Mouse (Mus musculus) thymus, adult 18-20 months (tissue): ENCODE measurements around the gene Slc4a8.

Experiments
- DNase-seq, 2 experiments: peaks; one replicate each; pipeline ENCODE4 v3.0.0; 2022; ENCODE audit warnings: mixed read lengths in 2 of 2

The Slc4a8 gene

DNA sequence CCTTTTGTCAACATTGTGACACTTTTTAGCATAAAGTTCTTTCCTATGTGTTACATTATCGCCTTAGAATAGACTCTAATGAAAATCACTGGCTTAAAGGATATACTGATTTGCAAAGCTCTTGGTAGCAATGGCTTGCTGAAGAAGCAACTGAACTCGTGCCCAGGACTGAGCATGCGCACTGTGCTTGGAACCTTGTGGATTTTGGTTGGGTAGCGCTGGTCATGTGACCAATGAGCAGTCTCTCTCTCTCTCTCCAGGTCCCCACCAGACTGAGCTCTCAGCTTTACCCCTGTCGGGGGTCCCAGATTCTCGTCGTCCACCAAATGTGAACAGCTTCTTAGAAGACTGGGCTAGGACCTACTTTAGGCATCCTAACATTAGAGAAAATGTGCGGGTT lies 75.2 kb downstream of the Slc4a8 start:
- DNase-seq = no peak

- DNase-seq = peak in 1 of 2 experiments; percentile 22
Observed at GRCm38 (mm10) chr15:100838607-100839207, 77.2 kb downstream of the Slc4a8 start.

DNA sequence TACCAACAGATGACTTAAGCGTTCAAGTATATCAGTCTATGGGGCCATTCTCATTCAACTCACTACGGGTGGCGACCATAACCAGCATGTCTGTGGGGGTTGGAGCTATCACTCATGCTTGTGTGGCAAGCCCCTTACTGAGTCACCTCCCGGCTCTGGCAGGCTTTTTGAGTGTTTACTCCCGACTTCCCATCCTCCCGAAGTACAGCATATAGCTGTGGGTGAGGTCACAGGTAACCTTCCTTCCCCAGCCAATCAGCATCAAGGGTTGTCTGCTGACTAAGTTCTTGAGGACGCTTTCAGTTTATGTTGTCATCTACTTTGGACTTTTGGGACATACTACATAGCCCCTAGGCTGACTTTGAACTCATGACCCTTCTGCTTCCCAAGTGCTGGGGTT lies 82.8 kb downstream of the Slc4a8 start:
- DNase-seq = peak in 1 of 2 experiments; percentile 19

DNA sequence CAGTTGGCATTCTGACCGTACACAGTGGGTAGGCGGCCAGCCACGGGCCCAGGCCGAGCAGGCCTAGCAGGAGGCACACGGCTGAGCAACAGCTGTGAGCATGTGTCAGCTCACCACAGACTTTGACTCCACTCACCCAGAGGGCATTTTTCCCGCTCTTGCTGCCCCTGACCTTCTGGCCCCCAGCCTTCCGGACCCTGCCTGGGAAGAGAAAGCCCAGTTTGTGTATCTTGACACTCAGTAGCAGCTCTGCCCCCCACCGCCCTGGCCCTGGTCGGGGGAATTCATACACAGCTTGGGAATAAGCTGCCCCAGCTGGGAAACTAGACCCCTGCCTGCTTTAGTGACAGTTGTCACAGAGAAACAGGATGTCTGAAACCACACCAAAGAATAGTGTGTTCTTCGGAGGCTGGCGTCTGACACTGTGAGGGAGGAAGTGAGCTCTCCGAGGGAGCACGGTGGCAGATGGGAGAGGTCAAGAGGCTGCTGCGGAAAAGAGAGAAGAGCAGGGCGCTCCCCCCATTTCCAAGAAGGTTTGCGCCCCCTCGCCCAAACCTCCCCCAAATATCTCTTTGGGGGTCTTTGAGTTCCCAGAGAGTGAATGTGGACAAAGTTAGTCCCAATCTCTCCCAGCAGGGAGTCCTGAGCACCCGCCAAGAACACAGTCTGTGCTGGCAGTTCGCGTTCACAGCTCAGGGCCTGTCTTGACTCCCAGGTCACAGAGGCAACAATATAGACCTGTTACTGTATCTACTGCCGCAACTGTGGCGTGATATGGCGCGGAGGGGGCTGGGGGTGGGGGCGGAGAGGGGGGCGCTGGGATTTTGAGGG lies 83.7 kb downstream of the Slc4a8 start:
- peak; percentile 65 to 83 for DNase-seq

- DNase-seq = no peak
Observed at GRCm38 (mm10) chr15:100847193-100847592, 85.6 kb downstream of the Slc4a8 start.

GRCm38 (mm10) chr15:100857586-100857985 lies 96.0 kb downstream of the Slc4a8 start:
- DNase-seq = no peak

GRCm38 (mm10) chr15:100860856-100861255 lies 99.3 kb downstream of the Slc4a8 start:
- no peak for DNase-seq

- DNase-seq = no peak
Observed at GRCm38 (mm10) chr15:100865556-100865955, 104.0 kb downstream of the Slc4a8 start.

- DNase-seq = no peak
Observed at GRCm38 (mm10) chr15:100869558-100869957, 108.0 kb downstream of the Slc4a8 start, which contains the start of gene Scn8a. Gene Scn8a, plus strand, starts transcription at chr15:100869858.

GRCm38 (mm10) chr15:100870001-100870774 lies 108.6 kb downstream of the Slc4a8 start:
- DNase-seq = peak in 1 of 2 experiments; percentile 14

DNA sequence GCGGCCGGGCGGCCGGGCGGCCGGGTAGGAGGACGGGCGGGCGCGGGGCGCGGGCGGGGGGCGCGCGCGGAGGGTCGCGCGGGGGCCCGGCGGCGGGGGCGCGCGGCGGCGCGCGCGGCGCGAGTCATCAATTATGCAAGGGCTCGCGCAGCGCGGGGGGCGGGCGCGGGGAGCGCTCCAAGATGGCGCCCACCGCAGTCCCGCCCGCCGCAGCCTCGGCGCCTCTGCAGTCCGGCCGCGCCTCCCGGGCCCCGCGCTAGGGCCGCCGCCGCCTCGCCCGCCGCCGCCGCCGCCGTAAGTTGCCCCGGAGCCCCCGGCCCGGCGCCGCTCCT lies 109.2 kb downstream of the Slc4a8 start:
- DNase-seq = no peak

GRCm38 (mm10) chr15:100871107-100872011 lies 109.8 kb downstream of the Slc4a8 start:
- DNase-seq = no peak

DNA sequence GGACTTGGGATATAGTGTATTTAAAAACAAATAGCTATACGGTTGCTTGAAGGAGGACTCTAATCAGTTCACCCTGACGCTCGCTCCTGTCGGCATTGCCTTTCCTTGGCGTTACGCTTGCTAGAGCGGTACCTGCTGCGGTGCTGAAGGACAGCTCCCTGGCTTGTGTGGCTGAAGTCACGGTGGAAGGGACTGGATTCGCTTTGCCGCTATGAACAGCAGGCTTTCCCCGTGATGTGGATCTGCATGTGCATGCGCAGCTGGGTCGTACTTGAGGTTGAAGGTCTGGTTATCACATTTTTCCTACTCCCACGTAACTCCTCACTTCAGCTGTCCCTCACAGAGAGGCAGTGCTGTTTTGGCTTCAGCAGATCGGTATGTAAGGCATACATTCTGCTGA lies 111.6 kb downstream of the Slc4a8 start:
- DNase-seq = peak; percentile 23 to 26
